Mouse (Mus musculus): ENCODE measurements around the gene Tmem199. TPM values are rescaled to one million over a fixed set of nuclear protein-coding genes. Genes with fewer than 3 reads are reported as not detected.

The Tmem199 gene
- polyA plus RNA-seq, 1 experiment from 2014 or later: 96.6 TPM

GRCm38 (mm10) chr11:78515549-78516325 lies 3.8 kb upstream of the Tmem199 start:
- 71% methylated on average over 2 of the region's 2 CpGs for WGBS
- H3K27ac ChIP-seq (ENCODE audit: low read length): no peak overlapping the region
- peaks cover 19% of the 10 kb centered on the region for H3K4me1 ChIP-seq (ENCODE audit: control insufficient read depth, insufficient read depth, low read length)
- H3K4me2 ChIP-seq (ENCODE audit: low read length): no peak overlapping the region
- no peak overlapping the region for H3K9ac ChIP-seq (ENCODE audit: low read depth, low read length)
- ATAC-seq: no peak
- no peaks in the 10 kb centered on the region for H3K27me3 ChIP-seq (ENCODE audit: control insufficient read depth, insufficient read depth, low read depth, low read length)
- peaks cover 17% of the 10 kb centered on the region for H3K36me3 ChIP-seq (ENCODE audit: control insufficient read depth, insufficient read depth, low read length)
- no peak overlapping the region for H3K4me3 ChIP-seq (ENCODE audit: low read depth, low read length)
- no peaks in the 10 kb centered on the region for H3K9me3 ChIP-seq (replicated peaks; ENCODE audit: control insufficient read depth, low read length, poor library complexity, severe bottlenecking)

GRCm38 (mm10) chr11:78513106-78513790 lies 1.3 kb upstream of the Tmem199 start:
- Histone ChIP-seq H3K27ac (ENCODE audit: low read length) (no peak overlapping the region), H3K27me3 (ENCODE audit: control insufficient read depth, insufficient read depth, low read depth, low read length) (no peaks in the 10 kb centered on the region), H3K4me2 (ENCODE audit: low read length) (peak overlapping the region; percentile 97), H3K4me3 (ENCODE audit: low read depth, low read length) (peak overlapping the region; percentile 92), H3K9ac (ENCODE audit: low read depth, low read length) (peak overlapping the region; percentile 95), H3K9me3 (replicated peaks; ENCODE audit: control insufficient read depth, low read length, poor library complexity, severe bottlenecking) (no peaks in the 10 kb centered on the region), H3K4me1 (ENCODE audit: control insufficient read depth, insufficient read depth, low read length) (peaks cover 19% of the 10 kb centered on the region), H3K36me3 (ENCODE audit: control insufficient read depth, insufficient read depth, low read length) (peaks cover 24% of the 10 kb centered on the region)
- WGBS: 79% methylated on average over 3 of the region's 3 CpGs
- ATAC-seq: no peak

- Histone ChIP-seq H3K9me3 (replicated peaks; ENCODE audit: control insufficient read depth, low read length, poor library complexity, severe bottlenecking) (no peaks in the 10 kb centered on the region), H3K4me3 (ENCODE audit: low read depth, low read length) (no peak overlapping the region), H3K27me3 (ENCODE audit: control insufficient read depth, insufficient read depth, low read depth, low read length) (no peaks in the 10 kb centered on the region), H3K4me2 (ENCODE audit: low read length) (no peak overlapping the region), H3K9ac (ENCODE audit: low read depth, low read length) (no peak overlapping the region), H3K4me1 (ENCODE audit: control insufficient read depth, insufficient read depth, low read length) (peaks cover 16% of the 10 kb centered on the region), H3K27ac (ENCODE audit: low read length) (no peak overlapping the region), H3K36me3 (ENCODE audit: control insufficient read depth, insufficient read depth, low read length) (peaks cover 26% of the 10 kb centered on the region)
- no peak for ATAC-seq
- WGBS: 86% methylated on average over 5 of the region's 5 CpGs
These were observed 2.8 kb downstream of the Tmem199 start for GRCm38 (mm10) chr11:78509148-78509547.

GRCm38 (mm10) chr11:78505430-78505829 lies 6.5 kb downstream of the Tmem199 start:
- no peaks in the 10 kb centered on the region for H3K27me3 ChIP-seq (ENCODE audit: control insufficient read depth, insufficient read depth, low read depth, low read length)
- H3K4me3 ChIP-seq (ENCODE audit: low read depth, low read length): no peak overlapping the region
- H3K4me1 ChIP-seq (ENCODE audit: control insufficient read depth, insufficient read depth, low read length): no peaks in the 10 kb centered on the region
- no peak overlapping the region for H3K4me2 ChIP-seq (ENCODE audit: low read length)
- no peak overlapping the region for H3K27ac ChIP-seq (ENCODE audit: low read length)
- 82% methylated on average over 3 of the region's 3 CpGs for WGBS
- no peaks in the 10 kb centered on the region for H3K9me3 ChIP-seq (replicated peaks; ENCODE audit: control insufficient read depth, low read length, poor library complexity, severe bottlenecking)
- ATAC-seq: no peak
- no peak overlapping the region for H3K9ac ChIP-seq (ENCODE audit: low read depth, low read length)
- peaks cover 26% of the 10 kb centered on the region for H3K36me3 ChIP-seq (ENCODE audit: control insufficient read depth, insufficient read depth, low read length)

- peaks cover 16% of the 10 kb centered on the region for H3K36me3 ChIP-seq (ENCODE audit: control insufficient read depth, insufficient read depth, low read length)
- no peak for ATAC-seq
- no peak within 1 kb of the TSS for H3K4me3 ChIP-seq (ENCODE audit: low read depth, low read length)
- H3K27me3 ChIP-seq (ENCODE audit: control insufficient read depth, insufficient read depth, low read depth, low read length): no peaks in the 10 kb centered on the region
- H3K9me3 ChIP-seq (replicated peaks; ENCODE audit: control insufficient read depth, low read length, poor library complexity, severe bottlenecking): no peaks in the 10 kb centered on the region
- H3K9ac ChIP-seq (ENCODE audit: low read depth, low read length): no peak within 1 kb of the TSS
- WGBS: 74% methylated on average over 7 of the region's 7 CpGs
- H3K4me2 ChIP-seq (ENCODE audit: low read length): no peak within 1 kb of the TSS
- H3K27ac ChIP-seq (ENCODE audit: low read length): no peak within 1 kb of the TSS
- H3K4me1 ChIP-seq (ENCODE audit: control insufficient read depth, insufficient read depth, low read length): 0 out of 2 replicates have a peak, but pooled peaks cover 4% of the 10 kb centered on the region
These were observed 8.9 kb downstream of the Tmem199 start, which contains the start of gene Sebox for GRCm38 (mm10) chr11:78502909-78503650. TSS of gene Sebox (plus strand) at chr11:78503447.

GRCm38 (mm10) chr11:78501529-78501928 lies 10.4 kb downstream of the Tmem199 start:
- H3K9me3 ChIP-seq (replicated peaks; ENCODE audit: control insufficient read depth, low read length, poor library complexity, severe bottlenecking): no peaks in the 10 kb centered on the region
- no peak for ATAC-seq
- H3K27me3 ChIP-seq (ENCODE audit: control insufficient read depth, insufficient read depth, low read depth, low read length): no peaks in the 10 kb centered on the region
- no peak overlapping the region for H3K4me2 ChIP-seq (ENCODE audit: low read length)
- H3K4me1 ChIP-seq (ENCODE audit: control insufficient read depth, insufficient read depth, low read length): peaks cover 5% of the 10 kb centered on the region
- H3K9ac ChIP-seq (ENCODE audit: low read depth, low read length): no peak overlapping the region
- no peak overlapping the region for H3K27ac ChIP-seq (ENCODE audit: low read length)
- WGBS: 84% methylated on average over 20 of the region's 20 CpGs
- no peak overlapping the region for H3K4me3 ChIP-seq (ENCODE audit: low read depth, low read length)
- H3K36me3 ChIP-seq (ENCODE audit: control insufficient read depth, insufficient read depth, low read length): peaks cover 9% of the 10 kb centered on the region

- Histone ChIP-seq H3K4me2 (ENCODE audit: low read length) (no peak overlapping the region), H3K9me3 (replicated peaks; ENCODE audit: control insufficient read depth, low read length, poor library complexity, severe bottlenecking) (no peaks in the 10 kb centered on the region), H3K36me3 (ENCODE audit: control insufficient read depth, insufficient read depth, low read length) (peaks cover 2% of the 10 kb centered on the region; the same call in 1 of the 2 replicates), H3K4me1 (ENCODE audit: control insufficient read depth, insufficient read depth, low read length) (peaks cover 13% of the 10 kb centered on the region), H3K9ac (ENCODE audit: low read depth, low read length) (no peak overlapping the region), H3K27me3 (ENCODE audit: control insufficient read depth, insufficient read depth, low read depth, low read length) (no peaks in the 10 kb centered on the region), H3K4me3 (ENCODE audit: low read depth, low read length) (no peak overlapping the region), H3K27ac (ENCODE audit: low read length) (no peak overlapping the region)
- ATAC-seq: no peak
- 83% methylated on average over 9 of the region's 9 CpGs for WGBS
These were observed 11.3 kb downstream of the Tmem199 start for GRCm38 (mm10) chr11:78500623-78501202.

- peaks cover 24% of the 10 kb centered on the region for H3K4me1 ChIP-seq (ENCODE audit: control insufficient read depth, insufficient read depth, low read length)
- no peak for ATAC-seq
- H3K9me3 ChIP-seq (replicated peaks; ENCODE audit: control insufficient read depth, low read length, poor library complexity, severe bottlenecking): no peaks in the 10 kb centered on the region
- H3K36me3 ChIP-seq (ENCODE audit: control insufficient read depth, insufficient read depth, low read length): no peaks in the 10 kb centered on the region
- H3K9ac ChIP-seq (ENCODE audit: low read depth, low read length): no peak overlapping the region
- no peak overlapping the region for H3K4me2 ChIP-seq (ENCODE audit: low read length)
- no peak overlapping the region for H3K27ac ChIP-seq (ENCODE audit: low read length)
- no peaks in the 10 kb centered on the region for H3K27me3 ChIP-seq (ENCODE audit: control insufficient read depth, insufficient read depth, low read depth, low read length)
- no peak overlapping the region for H3K4me3 ChIP-seq (ENCODE audit: low read depth, low read length)
- 43% methylated on average over 16 of the region's 16 CpGs for WGBS
These were observed 12.4 kb downstream of the Tmem199 start for GRCm38 (mm10) chr11:78499543-78499942.
